Mouse (Mus musculus) intestine, embryonic 14.5 days (tissue): ENCODE measurements around the gene Jph4. TPM values are rescaled to one million over a fixed set of nuclear protein-coding genes. Genes with fewer than 3 reads are reported as not detected.
A peak's percentile ranks its signal among the peaks of the same experiment; 100 is the strongest.

Experiments
- ATAC-seq: fragments of 200-750 bp; cut with Nextera tagmentation; replicated peaks from 2 replicates; pipeline ENCODE4 v1.8.0; 2017; ENCODE audit warnings: low read depth, moderate number of reproducible peaks, moderate TSS enrichment, moderate library complexity; ENCODE audit not compliant: low FRiP score, low TSS enrichment
- DNase-seq: peaks from one replicate; pipeline ENCODE4 v3.0.0-alpha.2; 2018; ENCODE audit warnings: low spot score
- H3K27ac ChIP-seq: fragments of 300-500 bp; sonication (generic); 2 replicates; pipeline ENCODE4 v1.5.1; 2014; ENCODE audit warnings: low read depth, mild to moderate bottlenecking, control low read depth
- H3K27me3 ChIP-seq: fragments of 300-500 bp; sonication (generic); replicated peaks from 2 replicates; pipeline ENCODE4 v1.6.1; 2014; ENCODE audit warnings: low read length, control low read depth; ENCODE audit not compliant: control insufficient read depth, insufficient read depth
- H3K36me3 ChIP-seq: fragments of 300-500 bp; sonication (generic); 2 replicates; pipeline ENCODE4 v1.6.1; 2014; ENCODE audit warnings: low read length, control low read depth; ENCODE audit not compliant: control insufficient read depth, insufficient read depth
- H3K4me1 ChIP-seq: fragments of 300-500 bp; sonication (generic); replicated peaks from 2 replicates; pipeline ENCODE4 v1.6.1; 2014; ENCODE audit warnings: low read length, control low read depth, mixed read lengths; ENCODE audit not compliant: control insufficient read depth, insufficient read depth
- H3K4me2 ChIP-seq: fragments of 300-500 bp; sonication (generic); 2 replicates; pipeline ENCODE4 v1.6.1; 2014; ENCODE audit warnings: low read length
- H3K4me3 ChIP-seq: fragments of 300-500 bp; sonication (generic); 2 replicates; pipeline ENCODE4 v1.5.1; 2014; ENCODE audit warnings: low read depth, low read length, control low read depth, mixed read lengths
- H3K9ac ChIP-seq: fragments of 300-500 bp; sonication (generic); 2 replicates; pipeline ENCODE4 v1.6.1; 2014; ENCODE audit warnings: mild to moderate bottlenecking, low read length
- H3K9me3 ChIP-seq: fragments of 300-500 bp; sonication (generic); 2 replicates; pipeline ENCODE4 v1.6.1; 2016; ENCODE audit warnings: low read length, control low read depth; ENCODE audit not compliant: control insufficient read depth
- WGBS: fragments of 180-500 bp; shearing (Covaris S2); extraction: QIAGEN DNeasy Blood & Tissue Kit; methylation state at CpG from one replicate; pipeline ENCODE4 v1.1.7; 2014; 5-methylcytosine and 5-hydroxymethylcytosine counted together
- polyA plus RNA-seq: library from polyadenylated mRNA; unstranded; fragments of >200 nt; fragmentation: Nextera tagmentation; extraction: Ambion mirVana; gene quantifications from 2 replicates; pipeline ENCODE4 v1.2.1, GENCODE M21; 2014

Gene Jph4
- polyA plus RNA-seq, 1 experiment from 2014 or later: 2.0 TPM

DNA sequence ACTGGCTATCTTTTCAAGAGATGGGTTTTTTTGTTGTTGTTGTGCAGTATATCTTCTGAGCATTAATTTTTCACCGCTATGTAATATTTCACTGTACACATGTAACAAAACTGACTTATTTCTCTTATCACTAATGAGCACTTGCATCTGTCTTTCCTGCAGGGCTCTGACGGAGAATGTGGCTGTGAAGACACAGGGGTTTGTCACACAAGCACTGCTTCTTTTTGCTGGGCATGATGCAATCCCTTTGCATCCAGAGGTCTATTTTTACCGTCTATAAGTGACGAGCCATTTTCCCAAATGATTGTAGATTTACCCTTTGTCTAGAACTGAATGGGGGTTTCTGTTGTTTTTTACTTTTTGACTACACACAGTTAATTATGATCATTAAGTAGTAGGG, 35.4 kb upstream of the Jph4 start:
- Histone ChIP-seq H3K4me2 (no peak overlapping the region), H3K36me3 (no peaks in the 10 kb centered on the region), H3K27me3 (no peaks in the 10 kb centered on the region), H3K9me3 (no peaks in the 10 kb centered on the region), H3K4me1 (no peaks in the 10 kb centered on the region), H3K9ac (no peak overlapping the region), H3K4me3 (no peak overlapping the region), H3K27ac (no peak overlapping the region)
- no peak for DNase-seq
- whole genome bisulfite sequencing: 81% methylated on average over 4 of the region's 4 CpGs
- no peak for ATAC-seq

DNA sequence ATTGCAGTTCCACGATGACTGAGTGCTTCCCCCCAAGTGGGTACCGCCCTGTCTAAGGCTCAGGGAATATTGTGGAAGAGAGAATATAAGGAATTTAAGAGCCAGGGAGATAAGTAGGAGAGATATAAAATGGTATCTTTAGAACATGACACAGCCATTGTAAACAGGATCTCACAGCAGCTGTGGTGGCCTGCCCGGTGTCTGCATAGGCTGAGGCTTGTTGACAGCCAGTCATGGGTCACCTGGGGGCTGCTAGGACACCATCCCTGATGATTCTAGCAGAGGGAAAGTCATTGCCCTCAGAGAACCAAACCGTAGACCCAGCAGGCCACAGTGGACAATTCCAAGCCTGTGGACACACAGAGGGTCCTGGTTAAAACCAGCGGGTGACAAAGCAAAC, 34.2 kb upstream of the Jph4 start:
- Histone ChIP-seq H3K27me3 (no peaks in the 10 kb centered on the region), H3K4me1 (no peaks in the 10 kb centered on the region), H3K4me2 (no peak overlapping the region), H3K9me3 (no peaks in the 10 kb centered on the region), H3K27ac (no peak overlapping the region), H3K4me3 (no peak overlapping the region), H3K9ac (no peak overlapping the region), H3K36me3 (no peaks in the 10 kb centered on the region)
- no peak for DNase-seq
- no peak for ATAC-seq
- WGBS: 87% methylated on average over 5 of the region's 5 CpGs

DNA sequence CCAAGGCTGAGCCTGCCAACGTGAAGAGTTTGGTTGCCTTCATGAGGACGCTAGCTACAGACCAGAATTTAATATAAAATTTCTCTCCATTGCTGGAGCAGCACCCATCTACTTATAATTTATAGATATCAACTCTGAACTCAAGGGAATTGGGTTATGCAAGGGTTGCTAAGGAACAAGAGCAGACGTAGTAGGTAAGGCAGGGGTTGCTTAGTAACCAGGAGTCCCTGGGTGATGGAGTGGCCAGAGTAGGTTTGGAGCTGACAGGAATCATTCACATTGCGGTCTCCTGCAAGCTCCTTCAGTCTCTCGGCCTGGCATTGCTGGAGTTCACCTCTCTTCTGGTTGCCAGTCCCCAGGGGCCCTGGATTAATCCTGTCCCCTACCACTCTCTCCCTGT, 32.3 kb upstream of the Jph4 start:
- H3K4me1 ChIP-seq: no peaks in the 10 kb centered on the region
- H3K4me3 ChIP-seq: no peak overlapping the region
- H3K4me2 ChIP-seq: no peak overlapping the region
- no peak overlapping the region for H3K9ac ChIP-seq
- no peak overlapping the region for H3K27ac ChIP-seq
- H3K9me3 ChIP-seq: no peaks in the 10 kb centered on the region
- H3K36me3 ChIP-seq: no peaks in the 10 kb centered on the region
- 90% methylated on average over 5 of the region's 5 CpGs for WGBS
- no peak for DNase-seq
- no peaks in the 10 kb centered on the region for H3K27me3 ChIP-seq
- no peak for ATAC-seq

DNA sequence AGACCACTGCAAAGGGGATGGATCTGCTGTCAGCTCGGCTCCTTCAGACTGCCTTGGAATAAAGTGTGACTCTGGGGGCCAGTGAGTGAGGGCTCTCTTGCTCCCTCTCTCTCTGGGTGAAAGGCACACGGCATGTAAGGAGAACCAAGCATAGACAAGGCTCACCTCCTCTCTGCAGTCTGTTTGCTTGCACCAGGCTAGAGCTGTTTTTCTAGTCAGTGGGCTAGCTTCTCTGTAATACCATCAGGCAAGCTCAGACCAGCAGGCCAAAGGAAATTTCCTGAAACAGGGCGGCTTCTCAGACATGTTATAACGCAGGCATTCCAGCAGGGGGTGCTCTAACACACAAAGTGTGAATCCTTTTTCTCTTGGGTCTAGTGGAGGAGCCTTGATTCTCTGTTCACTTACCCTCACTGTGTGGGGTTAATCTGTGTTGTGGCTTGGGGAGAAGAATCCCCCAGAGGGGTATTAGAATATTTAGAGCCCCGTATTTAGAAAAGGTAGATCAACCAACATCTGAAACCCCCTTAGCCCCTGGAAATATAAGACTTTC, 31.7 kb upstream of the Jph4 start:
- WGBS: 40% methylated on average over 5 of the region's 5 CpGs
- no peak overlapping the region for H3K27ac ChIP-seq
- no peak overlapping the region for H3K4me3 ChIP-seq
- ATAC-seq (no peak), DNase-seq (peak; percentile 79)
- H3K4me1 ChIP-seq: no peaks in the 10 kb centered on the region
- no peak overlapping the region for H3K4me2 ChIP-seq
- H3K9me3 ChIP-seq: no peaks in the 10 kb centered on the region
- H3K9ac ChIP-seq: no peak overlapping the region
- no peaks in the 10 kb centered on the region for H3K27me3 ChIP-seq
- no peaks in the 10 kb centered on the region for H3K36me3 ChIP-seq

- no peaks in the 10 kb centered on the region for H3K36me3 ChIP-seq
- no peak overlapping the region for H3K9ac ChIP-seq
- ATAC-seq (no peak), DNase-seq (no peak)
- H3K4me1 ChIP-seq: no peaks in the 10 kb centered on the region
- no peak overlapping the region for H3K27ac ChIP-seq
- no peaks in the 10 kb centered on the region for H3K9me3 ChIP-seq
- no peaks in the 10 kb centered on the region for H3K27me3 ChIP-seq
- H3K4me3 ChIP-seq: no peak overlapping the region
- H3K4me2 ChIP-seq: no peak overlapping the region
- WGBS: 84% methylated on average over 12 of the region's 12 CpGs
Observed at GRCm38 (mm10) chr14:55146829-55147401, 30.2 kb upstream of the Jph4 start.

DNA sequence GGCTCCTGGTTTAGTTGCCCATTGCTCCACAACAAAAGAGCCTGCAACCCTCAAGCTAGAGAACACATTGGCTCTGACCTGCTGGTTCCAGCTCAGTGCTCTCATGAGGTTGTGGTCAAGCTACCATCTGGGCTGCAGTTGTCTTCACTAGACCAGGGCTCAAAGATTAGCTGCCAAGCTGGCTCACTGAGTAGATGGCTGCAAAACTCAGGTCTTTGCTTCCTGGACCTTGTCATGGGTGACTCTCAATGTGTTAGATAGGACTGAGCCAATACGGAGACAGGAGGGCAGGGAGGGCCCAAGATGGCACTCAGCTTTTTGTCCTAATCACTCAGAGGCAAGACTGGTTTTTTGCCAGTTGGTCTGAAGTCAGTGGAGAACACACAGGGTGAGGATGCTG, 29.6 kb upstream of the Jph4 start:
- Histone ChIP-seq H3K4me1 (no peaks in the 10 kb centered on the region), H3K4me3 (no peak overlapping the region), H3K4me2 (no peak overlapping the region), H3K9me3 (no peaks in the 10 kb centered on the region), H3K9ac (no peak overlapping the region), H3K27me3 (no peaks in the 10 kb centered on the region), H3K36me3 (no peaks in the 10 kb centered on the region), H3K27ac (no peak overlapping the region)
- ATAC-seq (no peak), DNase-seq (no peak)
- 93% methylated on average over 1 of the region's 1 CpGs for WGBS

- H3K36me3 ChIP-seq: no peaks in the 10 kb centered on the region
- no peaks in the 10 kb centered on the region for H3K27me3 ChIP-seq
- no peak overlapping the region for H3K9ac ChIP-seq
- H3K4me1 ChIP-seq: no peaks in the 10 kb centered on the region
- no peak overlapping the region for H3K27ac ChIP-seq
- WGBS: 50% methylated on average over 7 of the region's 7 CpGs
- no peak overlapping the region for H3K4me2 ChIP-seq
- ATAC-seq (no peak), DNase-seq (no peak)
- no peak overlapping the region for H3K4me3 ChIP-seq
- no peaks in the 10 kb centered on the region for H3K9me3 ChIP-seq
Observed at GRCm38 (mm10) chr14:55139313-55139712, 22.6 kb upstream of the Jph4 start.

DNA sequence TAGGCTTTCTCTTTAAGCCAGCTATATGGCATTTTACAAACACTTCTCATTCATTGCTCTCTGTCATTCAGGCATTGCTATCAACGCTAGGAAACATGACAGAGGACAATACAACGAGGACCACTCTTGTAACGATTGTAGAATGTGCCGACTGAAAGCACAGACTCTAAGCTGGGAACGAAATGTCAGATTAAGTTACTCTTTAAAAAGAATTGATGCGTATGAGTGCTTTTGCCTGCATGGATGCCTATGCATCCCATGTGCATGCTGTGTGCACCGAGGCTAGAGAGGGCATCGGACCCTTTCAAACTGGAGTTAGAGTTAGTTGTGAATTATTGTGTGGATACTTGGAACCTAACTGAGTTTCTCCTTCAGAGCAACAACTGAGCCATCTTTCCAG, 18.9 kb upstream of the Jph4 start:
- H3K9ac ChIP-seq: no peak overlapping the region
- ATAC-seq: no peak
- WGBS: 82% methylated on average over 8 of the region's 8 CpGs

DNA sequence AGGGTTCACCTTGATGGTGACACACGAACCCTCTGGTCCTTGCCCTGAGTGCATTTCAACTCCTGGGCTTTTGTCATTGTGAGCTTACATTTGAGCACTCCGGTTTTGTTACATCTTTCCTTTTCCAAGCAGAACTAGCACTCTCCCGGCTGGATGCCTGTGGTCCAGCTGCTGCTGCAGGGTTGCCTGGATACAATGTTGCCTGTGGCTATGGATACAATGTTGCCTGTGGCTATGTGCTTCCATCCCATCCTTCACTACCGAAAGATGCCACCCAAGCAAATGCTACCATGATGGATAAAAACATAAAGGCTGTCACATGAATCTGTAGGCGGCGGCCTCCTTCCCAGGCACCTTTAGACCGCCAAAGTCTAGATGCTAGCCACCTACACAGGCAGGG, 9.8 kb upstream of the Jph4 start:
- DNase-seq: no peak

More for the DNA sequence above, 18.9 kb upstream of the Jph4 start:
- no peak for DNase-seq
- H3K36me3 ChIP-seq: no peaks in the 10 kb centered on the region
- no peaks in the 10 kb centered on the region for H3K4me1 ChIP-seq
- H3K27ac ChIP-seq: no peak overlapping the region
- H3K4me2 ChIP-seq: no peak overlapping the region
- no peak overlapping the region for H3K4me3 ChIP-seq
- no peaks in the 10 kb centered on the region for H3K27me3 ChIP-seq
- no peaks in the 10 kb centered on the region for H3K9me3 ChIP-seq

More for the DNA sequence above, 9.8 kb upstream of the Jph4 start:
- no peak overlapping the region for H3K4me3 ChIP-seq
- H3K36me3 ChIP-seq: no peaks in the 10 kb centered on the region
- 88% methylated on average over 7 of the region's 7 CpGs for WGBS
- no peak overlapping the region for H3K27ac ChIP-seq
- no peak for ATAC-seq
- no peaks in the 10 kb centered on the region for H3K9me3 ChIP-seq
- no peaks in the 10 kb centered on the region for H3K27me3 ChIP-seq
- peaks cover 3% of the 10 kb centered on the region; the same call in 1 of the 2 replicates for H3K4me1 ChIP-seq
- no peak overlapping the region for H3K9ac ChIP-seq
- H3K4me2 ChIP-seq: no peak overlapping the region
